Mouse (Mus musculus): ENCODE data around the gene Paxx. TPM values are rescaled to one million over a fixed set of nuclear protein-coding genes. Genes with fewer than 3 reads are reported as not detected.
A peak's percentile ranks its signal among the peaks of the same experiment; 100 is the strongest.

The Paxx gene
- 31.1 and 38.0 TPM in 2 replicates for polyA plus RNA-seq (2015; fragmentation: Nextera tagmentation; extraction: Ambion mirVana)

DNA sequence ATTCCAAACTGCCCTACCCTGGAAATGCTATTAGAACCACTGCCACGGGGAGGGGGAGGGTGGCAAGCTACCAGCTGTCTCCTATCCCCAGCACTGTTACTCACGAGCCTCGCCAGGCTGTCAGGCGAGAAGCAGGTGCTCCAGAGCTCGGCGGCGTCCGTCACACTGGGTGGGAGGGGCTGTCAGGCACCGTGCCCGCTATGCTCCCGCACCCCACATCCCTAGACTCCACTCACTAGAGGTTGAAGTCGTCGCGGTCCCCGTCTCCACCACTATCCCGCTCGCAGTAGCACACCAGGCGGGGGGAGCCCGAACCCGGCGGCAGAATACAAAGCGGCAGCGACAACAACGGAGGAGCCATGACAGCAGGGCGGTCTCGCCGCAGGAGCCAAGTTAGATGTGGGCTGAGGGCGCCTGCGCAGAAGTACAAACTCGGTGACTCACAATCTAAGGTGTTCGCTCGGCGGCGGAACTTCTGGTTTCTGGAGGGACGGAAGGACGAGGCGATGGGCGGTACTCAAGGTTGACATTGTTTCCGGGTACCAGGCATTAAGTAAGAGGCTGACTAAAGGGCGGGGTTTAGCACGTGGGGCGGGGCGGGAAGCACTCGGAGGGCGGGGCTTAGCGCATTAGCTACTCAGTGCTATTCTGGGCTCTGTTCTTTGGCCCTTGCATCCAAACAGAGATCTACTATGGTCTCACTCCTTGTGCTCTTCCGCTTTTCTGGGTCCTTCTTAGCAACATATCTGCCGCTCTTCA is at the start of gene Paxx:
TSS of gene Paxx (minus strand) at position 544 of the 759 bp plus-strand sequence.
- H3K4me1 ChIP-seq (replicated peaks): peaks cover 40% of the 10 kb centered on the region
- under 1% methylated on average over 48 of the region's 48 CpGs for WGBS
- no peaks in the 10 kb centered on the region for H3K27me3 ChIP-seq
- H3K4me3 ChIP-seq: peak within 1 kb of the TSS; percentile 67
- peak within 1 kb of the TSS; percentile 72 for H3K9ac ChIP-seq
- no peaks in the 10 kb centered on the region for H3K9me3 ChIP-seq (replicated peaks)
- peak; percentile 90 for ATAC-seq (replicated peaks; ENCODE audit: insufficient number of reproducible peaks, insufficient read depth, low FRiP score, low read depth)
- H3K36me3 ChIP-seq: no peaks in the 10 kb centered on the region
- peak within 1 kb of the TSS; percentile 85 for H3K4me2 ChIP-seq
- H3K27ac ChIP-seq: peak within 1 kb of the TSS; percentile 92

DNA sequence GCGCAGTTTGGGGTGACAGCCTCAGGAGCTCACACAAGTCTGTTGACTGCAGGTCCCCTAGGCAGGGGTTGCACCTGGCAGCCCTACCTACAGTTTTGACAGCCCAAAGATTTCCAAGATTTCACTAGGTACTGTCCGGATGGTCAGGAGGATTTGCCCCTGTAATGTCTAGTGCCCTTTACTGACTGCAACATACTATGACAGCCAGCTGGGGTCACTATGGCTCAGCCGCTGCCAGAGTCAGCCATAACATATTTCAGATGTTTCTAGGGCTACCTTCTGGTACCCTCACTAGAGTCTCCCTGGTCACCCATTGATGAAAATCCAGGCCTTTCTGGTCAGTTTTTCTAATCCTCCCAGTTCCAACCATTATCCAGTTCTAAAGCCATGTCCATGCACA is 49.0 kb upstream of the Paxx start:
- 63% methylated on average over 3 of the region's 3 CpGs for WGBS
- no peak for ATAC-seq (replicated peaks; ENCODE audit: insufficient number of reproducible peaks, insufficient read depth, low FRiP score, low read depth)
- Histone ChIP-seq H3K9ac (no peak overlapping the region), H3K4me1 (replicated peaks) (no peaks in the 10 kb centered on the region), H3K27me3 (no peaks in the 10 kb centered on the region), H3K36me3 (peaks cover 2% of the 10 kb centered on the region; the same call in 1 of the 2 replicates), H3K27ac (no peak overlapping the region), H3K4me3 (no peak overlapping the region), H3K9me3 (replicated peaks) (no peaks in the 10 kb centered on the region), H3K4me2 (no peak overlapping the region)

DNA sequence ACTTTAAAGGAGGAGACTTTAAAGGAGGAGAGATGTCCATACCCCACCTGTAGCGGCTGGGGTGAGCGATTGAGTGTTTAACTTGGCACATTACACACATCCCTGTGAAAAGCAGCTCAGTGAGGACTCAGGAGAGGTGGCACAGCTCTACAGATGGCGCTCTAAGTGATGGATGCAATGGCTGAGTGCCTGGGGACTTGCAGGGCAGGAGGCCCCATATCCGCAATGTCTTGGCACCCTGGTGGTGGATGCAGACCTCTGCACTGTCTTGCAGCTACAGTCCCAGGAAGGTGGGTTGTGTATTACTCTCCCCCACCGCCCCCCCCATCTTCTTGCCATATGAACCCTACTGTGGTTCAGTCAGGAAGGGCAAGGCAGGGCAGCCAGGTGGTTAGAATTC is 46.1 kb upstream of the Paxx start:
- H3K27ac ChIP-seq: no peak overlapping the region
- H3K36me3 ChIP-seq: peaks cover 21% of the 10 kb centered on the region
- no peak for ATAC-seq (replicated peaks; ENCODE audit: insufficient number of reproducible peaks, insufficient read depth, low FRiP score, low read depth)
- no peak overlapping the region for H3K4me2 ChIP-seq
- WGBS: 32% methylated on average over 5 of the region's 5 CpGs
- no peaks in the 10 kb centered on the region for H3K27me3 ChIP-seq
- H3K9me3 ChIP-seq (replicated peaks): no peaks in the 10 kb centered on the region
- H3K9ac ChIP-seq: no peak overlapping the region
- H3K4me1 ChIP-seq (replicated peaks): peaks cover 4% of the 10 kb centered on the region
- no peak overlapping the region for H3K4me3 ChIP-seq

- H3K27ac ChIP-seq: no peak overlapping the region
- H3K27me3 ChIP-seq: no peaks in the 10 kb centered on the region
- H3K4me3 ChIP-seq: no peak overlapping the region
- H3K9ac ChIP-seq: no peak overlapping the region
- peaks cover 12% of the 10 kb centered on the region for H3K4me1 ChIP-seq (replicated peaks)
- no peak overlapping the region for H3K4me2 ChIP-seq
- no peak for ATAC-seq (replicated peaks; ENCODE audit: insufficient number of reproducible peaks, insufficient read depth, low FRiP score, low read depth)
- no peaks in the 10 kb centered on the region for H3K9me3 ChIP-seq (replicated peaks)
- 99% methylated on average over 4 of the region's 4 CpGs for WGBS
- peaks cover 21% of the 10 kb centered on the region for H3K36me3 ChIP-seq
Measured at GRCm38 (mm10) chr2:25505860-25506259, 45.0 kb upstream of the Paxx start.

- no peak overlapping the region for H3K27ac ChIP-seq
- H3K4me1 ChIP-seq (replicated peaks): peaks cover 16% of the 10 kb centered on the region
- no peak overlapping the region for H3K4me2 ChIP-seq
- no peak overlapping the region for H3K9ac ChIP-seq
- WGBS: 78% methylated on average over 1 of the region's 1 CpGs
- H3K9me3 ChIP-seq (replicated peaks): no peaks in the 10 kb centered on the region
- H3K4me3 ChIP-seq: no peak overlapping the region
- H3K27me3 ChIP-seq: no peaks in the 10 kb centered on the region
- ATAC-seq (replicated peaks; ENCODE audit: insufficient number of reproducible peaks, insufficient read depth, low FRiP score, low read depth): no peak
- peaks cover 21% of the 10 kb centered on the region for H3K36me3 ChIP-seq
Measured at GRCm38 (mm10) chr2:25505000-25505399, 44.1 kb upstream of the Paxx start.

DNA sequence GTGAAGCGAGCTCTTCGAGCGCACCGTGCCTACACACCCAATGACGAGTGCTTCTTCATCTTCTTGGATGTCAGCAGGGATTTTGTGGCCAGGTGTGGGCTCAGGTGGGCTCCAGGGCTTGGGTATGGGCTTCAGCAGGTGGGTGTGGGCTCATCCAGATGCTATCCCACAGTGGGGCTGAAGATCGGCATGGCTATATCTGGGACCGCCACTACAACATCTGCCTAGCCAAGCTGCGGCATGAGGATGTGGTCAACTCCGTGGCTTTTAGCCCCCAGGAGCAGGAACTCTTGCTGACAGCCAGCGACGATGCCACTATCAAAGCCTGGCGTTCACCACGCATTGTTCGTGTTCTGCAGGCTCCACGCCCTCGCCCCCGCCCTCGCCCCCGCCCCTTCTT is 43.6 kb upstream of the Paxx start:
- 91% methylated on average over 19 of the region's 19 CpGs for WGBS
- Histone ChIP-seq H3K4me2 (no peak overlapping the region), H3K27me3 (no peaks in the 10 kb centered on the region), H3K9me3 (replicated peaks) (no peaks in the 10 kb centered on the region), H3K4me1 (replicated peaks) (peaks cover 16% of the 10 kb centered on the region), H3K36me3 (peaks cover 21% of the 10 kb centered on the region), H3K4me3 (no peak overlapping the region), H3K27ac (no peak overlapping the region), H3K9ac (no peak overlapping the region)
- no peak for ATAC-seq (replicated peaks; ENCODE audit: insufficient number of reproducible peaks, insufficient read depth, low FRiP score, low read depth)

DNA sequence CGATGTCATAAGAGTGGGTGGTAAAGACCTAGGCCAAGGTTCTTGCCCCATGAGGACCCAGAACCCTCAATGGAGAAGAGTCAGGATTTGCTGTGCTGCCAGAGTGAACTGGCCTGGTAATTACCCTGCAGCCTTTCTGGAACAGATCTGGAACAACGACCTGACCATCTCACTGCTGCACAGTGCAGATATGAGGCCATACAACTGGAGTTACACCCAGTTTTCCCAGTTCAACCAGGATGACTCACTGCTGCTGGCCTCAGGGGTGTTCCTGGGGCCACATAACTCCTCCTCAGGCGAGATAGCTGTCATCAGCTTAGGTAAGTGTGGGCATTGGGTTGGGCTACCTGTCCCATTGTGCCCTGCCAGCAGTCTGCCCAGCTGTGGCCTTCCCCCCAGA is 41.8 kb upstream of the Paxx start:
- Histone ChIP-seq H3K4me2 (no peak overlapping the region), H3K9me3 (replicated peaks) (no peaks in the 10 kb centered on the region), H3K4me3 (no peak overlapping the region), H3K36me3 (peaks cover 21% of the 10 kb centered on the region), H3K27me3 (no peaks in the 10 kb centered on the region), H3K9ac (no peak overlapping the region), H3K27ac (no peak overlapping the region), H3K4me1 (replicated peaks) (peaks cover 20% of the 10 kb centered on the region)
- ATAC-seq (replicated peaks; ENCODE audit: insufficient number of reproducible peaks, insufficient read depth, low FRiP score, low read depth): no peak
- WGBS: 77% methylated on average over 3 of the region's 3 CpGs

GRCm38 (mm10) chr2:25501593-25502486 is 40.9 kb upstream of the Paxx start, which contains the start of gene C8g:
TSS of gene C8g (minus strand) at chr2:25501719.
- Histone ChIP-seq H3K4me2 (peak within 1 kb of the TSS; percentile 91), H3K9ac (peak within 1 kb of the TSS; percentile 91), H3K9me3 (replicated peaks) (no peaks in the 10 kb centered on the region), H3K27me3 (no peaks in the 10 kb centered on the region), H3K36me3 (peaks cover 21% of the 10 kb centered on the region), H3K4me3 (peak within 1 kb of the TSS; percentile 64), H3K4me1 (replicated peaks) (peaks cover 20% of the 10 kb centered on the region), H3K27ac (peak within 1 kb of the TSS; percentile 51)
- WGBS: 75% methylated on average over 20 of the region's 20 CpGs
- ATAC-seq (replicated peaks; ENCODE audit: insufficient number of reproducible peaks, insufficient read depth, low FRiP score, low read depth): no peak

DNA sequence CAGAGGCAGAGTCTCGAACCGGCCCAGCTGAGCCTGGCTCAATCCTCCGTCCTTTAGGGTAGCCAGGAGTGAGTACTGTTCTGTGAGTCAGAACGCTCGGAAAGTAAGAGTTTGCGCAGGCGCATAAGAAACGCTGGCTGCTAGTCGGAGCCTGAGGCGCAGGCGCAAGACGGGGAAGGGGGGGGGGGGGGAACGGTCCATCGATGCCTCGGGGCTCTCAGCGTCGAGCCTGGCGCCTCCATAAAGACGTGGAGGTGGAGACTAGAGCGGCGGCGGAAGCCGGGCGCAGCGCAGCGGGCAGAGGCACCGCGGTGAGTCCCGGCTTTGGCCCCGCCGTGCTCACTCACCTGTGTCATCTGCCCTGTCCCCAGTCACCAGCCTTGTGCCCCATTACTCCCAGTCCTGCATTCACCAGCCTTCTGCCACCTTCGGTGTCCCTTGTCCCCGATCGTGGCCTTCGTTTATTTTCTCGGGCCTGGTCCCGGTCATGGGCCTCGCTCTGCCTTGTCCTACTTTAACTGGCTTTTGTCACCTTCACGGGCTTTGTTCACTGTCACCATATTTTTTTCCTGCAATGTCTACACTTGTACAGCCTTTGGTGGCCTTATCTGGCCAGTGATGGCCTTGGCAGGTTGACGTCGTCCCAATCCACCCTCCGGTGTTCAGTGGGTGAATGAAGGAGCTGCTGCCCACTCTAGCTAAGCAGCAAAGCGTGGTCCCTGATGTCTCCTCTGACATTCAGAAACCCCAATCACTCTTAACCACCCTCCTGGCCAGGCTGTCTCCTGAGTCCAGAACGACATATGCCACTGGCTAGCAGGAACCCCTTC is 39.9 kb upstream of the Paxx start, which contains the start of gene Fbxw5:
TSS of gene Fbxw5 (plus strand) at position 175 of the 830 bp plus-strand sequence.
- H3K4me3 ChIP-seq: peak within 1 kb of the TSS; percentile 64
- ATAC-seq (replicated peaks; ENCODE audit: insufficient number of reproducible peaks, insufficient read depth, low FRiP score, low read depth): peak; percentile 86
- under 1% methylated on average over 41 of the region's 44 CpGs for WGBS

GRCm38 (mm10) chr2:25500071-25500575 is 39.2 kb upstream of the Paxx start:
- H3K9ac ChIP-seq: peak overlapping the region; percentile 49
- 67% methylated on average over 6 of the region's 6 CpGs for WGBS
- H3K36me3 ChIP-seq: peaks cover 21% of the 10 kb centered on the region
- H3K9me3 ChIP-seq (replicated peaks): no peaks in the 10 kb centered on the region
- H3K4me3 ChIP-seq: peak overlapping the region; percentile 64
- ATAC-seq (replicated peaks; ENCODE audit: insufficient number of reproducible peaks, insufficient read depth, low FRiP score, low read depth): peak; percentile 4; the same call in 1 of the 2 replicates
- peaks cover 20% of the 10 kb centered on the region for H3K4me1 ChIP-seq (replicated peaks)
- peak overlapping the region; percentile 69 for H3K4me2 ChIP-seq
- H3K27ac ChIP-seq: peak overlapping the region; percentile 53
- no peaks in the 10 kb centered on the region for H3K27me3 ChIP-seq

More for the DNA sequence above, 39.9 kb upstream of the Paxx start, which contains the start of gene Fbxw5:
- Histone ChIP-seq H3K9me3 (replicated peaks) (no peaks in the 10 kb centered on the region), H3K9ac (peak within 1 kb of the TSS; percentile 91), H3K27ac (peak within 1 kb of the TSS; percentile 53), H3K27me3 (no peaks in the 10 kb centered on the region), H3K36me3 (peaks cover 21% of the 10 kb centered on the region), H3K4me1 (replicated peaks) (peaks cover 20% of the 10 kb centered on the region), H3K4me2 (peak within 1 kb of the TSS; percentile 91)
